Mouse (Mus musculus): ENCODE measurements at regions not wholly inside any gene's neighbourhood (a gene's known extent, or its start where the extent isn't known, plus 50 kb on each side); places are given as distances from the start of the nearest gene placed in this dataset.

DNA sequence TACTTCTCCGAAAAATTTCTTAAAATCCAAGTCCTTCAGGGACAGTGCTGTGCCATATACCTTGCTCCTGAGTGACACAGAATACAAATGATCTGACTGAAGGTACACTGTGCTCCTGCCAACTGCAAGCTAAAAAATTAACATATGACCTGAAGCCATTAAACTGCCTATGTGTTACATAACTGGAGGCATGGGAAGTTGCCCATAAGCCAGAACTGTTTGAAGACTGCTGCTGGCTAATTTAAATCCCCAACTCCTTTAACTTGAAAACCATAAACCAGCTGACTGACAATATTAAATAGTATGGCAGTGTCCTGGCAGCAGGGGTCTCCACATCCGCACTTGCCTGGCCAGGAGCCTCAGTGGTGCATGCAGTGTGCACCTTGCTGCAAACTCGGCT lies 68.9 kb upstream of the Ak4 start:
- WGBS, result 88% methylated on average over 3 of the region's 3 CpGs
- no peak overlapping the region for H3K4me3 ChIP-seq (ENCODE audit: low read depth, low read length)
- peaks cover 7% of the 10 kb centered on the region for H3K4me1 ChIP-seq (ENCODE audit: control insufficient read depth, insufficient read depth, low read length)
- H3K9ac ChIP-seq (ENCODE audit: low read length), result no peak overlapping the region
- no peak for ATAC-seq
- H3K36me3 ChIP-seq (ENCODE audit: control insufficient read depth, insufficient read depth, low read length), result peaks cover 23% of the 10 kb centered on the region
- H3K27ac ChIP-seq (ENCODE audit: low read depth, low read length), result no peak overlapping the region
- no peaks in the 10 kb centered on the region for H3K27me3 ChIP-seq (replicated peaks; ENCODE audit: control insufficient read depth, insufficient read depth, low read length)
- DNase-seq (ENCODE audit: low spot score), result no peak
- no peaks in the 10 kb centered on the region for H3K9me3 ChIP-seq (replicated peaks; ENCODE audit: control insufficient read depth, low read length)
- H3K4me2 ChIP-seq (ENCODE audit: low read length), result no peak overlapping the region

DNA sequence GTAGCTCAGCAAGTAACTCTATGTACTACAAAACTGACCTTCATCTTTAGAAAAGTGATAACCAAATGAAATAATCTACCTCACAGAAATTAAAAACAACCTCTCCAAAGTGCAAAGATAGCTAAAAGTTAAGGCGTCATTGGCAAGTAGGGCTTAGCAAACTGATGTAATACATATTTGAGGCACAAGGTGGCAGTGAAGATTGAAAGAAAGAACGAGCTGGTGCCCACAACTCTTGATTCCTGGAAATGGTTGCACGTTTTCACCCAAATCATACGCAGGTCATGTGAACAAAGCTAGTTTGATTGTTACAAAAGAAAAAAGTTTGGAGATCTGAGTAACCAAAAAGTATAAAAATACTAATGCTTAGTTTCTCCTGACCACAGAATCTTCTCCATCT lies 69.7 kb upstream of the Ak4 start:
- DNase-seq (ENCODE audit: low spot score), result peak; percentile 83
- peaks cover 5% of the 10 kb centered on the region for H3K4me1 ChIP-seq (ENCODE audit: control insufficient read depth, insufficient read depth, low read length)
- no peaks in the 10 kb centered on the region for H3K27me3 ChIP-seq (replicated peaks; ENCODE audit: control insufficient read depth, insufficient read depth, low read length)
- no peak overlapping the region for H3K27ac ChIP-seq (ENCODE audit: low read depth, low read length)
- H3K9ac ChIP-seq (ENCODE audit: low read length), result no peak overlapping the region
- H3K4me2 ChIP-seq (ENCODE audit: low read length), result no peak overlapping the region
- peaks cover 24% of the 10 kb centered on the region for H3K36me3 ChIP-seq (ENCODE audit: control insufficient read depth, insufficient read depth, low read length)
- H3K4me3 ChIP-seq (ENCODE audit: low read depth, low read length), result no peak overlapping the region
- no peaks in the 10 kb centered on the region for H3K9me3 ChIP-seq (replicated peaks; ENCODE audit: control insufficient read depth, low read length)
- WGBS, result 19% methylated on average over 4 of the region's 4 CpGs
- no peak for ATAC-seq

DNA sequence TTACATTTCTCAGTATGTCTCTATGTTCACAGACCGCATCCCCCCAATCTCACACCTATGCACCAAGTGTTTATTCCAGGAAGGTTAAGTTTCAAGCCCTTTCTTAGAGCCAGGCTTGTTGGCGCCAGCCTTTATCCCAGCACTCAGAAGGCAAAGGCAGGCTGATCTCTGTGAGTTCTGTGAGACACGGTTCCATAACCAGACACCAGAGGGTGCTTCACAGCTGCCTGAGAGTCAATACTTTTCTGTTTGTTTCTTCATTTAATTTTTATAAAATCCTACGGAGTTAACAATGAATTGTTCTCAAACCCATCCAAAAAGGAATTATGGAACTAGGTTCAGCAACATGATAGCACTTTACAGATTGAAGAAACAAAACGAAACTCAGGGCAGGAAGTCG lies 71.8 kb upstream of the Ak4 start:
- Histone ChIP-seq H3K9ac (ENCODE audit: low read length) (no peak overlapping the region), H3K27me3 (replicated peaks; ENCODE audit: control insufficient read depth, insufficient read depth, low read length) (no peaks in the 10 kb centered on the region), H3K4me1 (ENCODE audit: control insufficient read depth, insufficient read depth, low read length) (no peaks in the 10 kb centered on the region), H3K4me2 (ENCODE audit: low read length) (no peak overlapping the region), H3K4me3 (ENCODE audit: low read depth, low read length) (no peak overlapping the region), H3K27ac (ENCODE audit: low read depth, low read length) (no peak overlapping the region), H3K9me3 (replicated peaks; ENCODE audit: control insufficient read depth, low read length) (no peaks in the 10 kb centered on the region), H3K36me3 (ENCODE audit: control insufficient read depth, insufficient read depth, low read length) (peaks cover 32% of the 10 kb centered on the region)
- DNase-seq (ENCODE audit: low spot score), result no peak
- ATAC-seq, result no peak
- 86% methylated on average over 6 of the region's 6 CpGs for WGBS

DNA sequence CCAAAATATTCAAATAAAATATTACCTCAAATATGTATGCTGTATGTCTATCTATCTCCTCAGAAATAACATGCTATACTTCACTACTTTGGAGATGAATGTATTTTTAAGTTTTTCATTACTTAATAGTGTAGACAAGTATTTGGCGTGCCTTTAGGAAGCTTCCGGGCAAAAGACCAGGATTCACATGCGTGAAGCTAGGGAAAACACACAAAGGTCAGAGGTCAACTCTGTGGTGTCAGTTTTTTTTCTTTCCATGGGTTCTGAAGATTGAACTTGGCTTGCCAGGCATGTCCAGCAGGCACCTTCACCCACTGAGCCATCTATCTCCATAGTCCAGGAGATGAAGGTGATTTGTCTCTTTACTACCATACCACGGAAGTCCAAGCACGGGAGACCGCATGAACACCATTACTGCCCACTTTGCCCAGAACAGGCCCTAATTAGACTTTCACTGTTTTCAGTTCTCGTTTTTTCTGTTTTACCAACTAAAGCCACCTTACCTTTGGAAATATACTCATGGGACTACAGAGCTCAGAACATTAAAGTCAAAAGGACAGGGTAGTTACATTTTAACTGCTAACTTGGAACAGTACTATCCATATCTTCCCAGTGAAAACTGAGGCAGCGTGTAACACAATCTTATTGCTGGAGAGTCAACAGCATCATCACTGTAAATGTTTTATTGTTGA lies 76.9 kb upstream of the Ak4 start:
- DNase-seq (ENCODE audit: low spot score) (no peak), ATAC-seq (no peak)
- Histone ChIP-seq H3K4me3 (ENCODE audit: low read depth, low read length) (no peak overlapping the region), H3K9me3 (replicated peaks; ENCODE audit: control insufficient read depth, low read length) (no peaks in the 10 kb centered on the region), H3K4me1 (ENCODE audit: control insufficient read depth, insufficient read depth, low read length) (no peaks in the 10 kb centered on the region), H3K36me3 (ENCODE audit: control insufficient read depth, insufficient read depth, low read length) (peaks cover 25% of the 10 kb centered on the region), H3K27ac (ENCODE audit: low read depth, low read length) (no peak overlapping the region), H3K4me2 (ENCODE audit: low read length) (no peak overlapping the region), H3K27me3 (replicated peaks; ENCODE audit: control insufficient read depth, insufficient read depth, low read length) (no peaks in the 10 kb centered on the region), H3K9ac (ENCODE audit: low read length) (no peak overlapping the region)
- 96% methylated on average over 8 of the region's 8 CpGs for WGBS

DNA sequence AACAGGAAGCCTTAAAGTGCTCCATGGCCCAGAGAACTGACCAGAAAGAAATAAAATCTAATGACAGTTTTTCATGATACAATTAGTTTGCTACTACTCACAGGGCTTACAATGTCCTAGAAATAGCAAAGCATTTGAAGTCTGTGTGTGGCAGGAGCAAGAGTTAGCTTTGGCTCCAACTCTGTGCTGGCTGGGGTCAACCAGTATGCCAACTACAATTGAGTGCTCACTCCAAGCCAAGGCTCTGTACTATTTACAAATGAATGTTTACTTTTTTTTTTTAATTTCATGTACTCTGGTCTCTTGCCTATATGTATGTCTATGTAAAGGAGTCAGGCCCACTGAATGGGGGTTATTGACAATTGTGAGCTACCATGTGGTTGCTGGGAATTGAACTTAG lies 75.7 kb upstream of the Jak1 start:
- Histone ChIP-seq H3K4me3 (ENCODE audit: low read depth, low read length) (no peak overlapping the region), H3K9me3 (replicated peaks; ENCODE audit: control insufficient read depth, low read length) (no peaks in the 10 kb centered on the region), H3K27me3 (replicated peaks; ENCODE audit: control insufficient read depth, insufficient read depth, low read length) (no peaks in the 10 kb centered on the region), H3K4me2 (ENCODE audit: low read length) (no peak overlapping the region), H3K4me1 (ENCODE audit: control insufficient read depth, insufficient read depth, low read length) (no peaks in the 10 kb centered on the region), H3K9ac (ENCODE audit: low read length) (no peak overlapping the region), H3K36me3 (ENCODE audit: control insufficient read depth, insufficient read depth, low read length) (peaks cover 14% of the 10 kb centered on the region), H3K27ac (ENCODE audit: low read depth, low read length) (no peak overlapping the region)
- DNase-seq (ENCODE audit: low spot score) (no peak), ATAC-seq (no peak)

DNA sequence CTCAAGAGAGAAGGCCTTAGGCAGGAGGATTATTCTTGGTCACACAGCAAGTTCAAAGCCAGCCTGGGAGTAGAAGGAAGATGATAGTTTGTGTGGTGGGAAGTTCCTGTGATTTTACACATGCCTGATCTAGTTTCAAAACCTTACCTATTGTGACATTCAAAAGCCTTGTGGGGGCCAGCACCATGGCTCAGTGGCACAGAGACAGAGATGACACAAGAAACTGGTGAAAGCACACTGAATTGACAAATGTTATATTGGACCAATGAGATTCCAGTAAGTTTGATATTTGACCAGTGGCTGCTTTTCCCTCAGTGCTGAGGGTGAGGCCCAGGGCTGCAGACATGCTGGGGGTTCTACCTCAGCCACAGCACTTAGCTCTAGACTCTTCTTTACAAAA lies 73.1 kb upstream of the Jak1 start:
- Histone ChIP-seq H3K4me3 (ENCODE audit: low read depth, low read length) (no peak overlapping the region), H3K4me1 (ENCODE audit: control insufficient read depth, insufficient read depth, low read length) (no peaks in the 10 kb centered on the region), H3K9me3 (replicated peaks; ENCODE audit: control insufficient read depth, low read length) (no peaks in the 10 kb centered on the region), H3K27me3 (replicated peaks; ENCODE audit: control insufficient read depth, insufficient read depth, low read length) (no peaks in the 10 kb centered on the region), H3K36me3 (ENCODE audit: control insufficient read depth, insufficient read depth, low read length) (no peaks in the 10 kb centered on the region), H3K27ac (ENCODE audit: low read depth, low read length) (no peak overlapping the region), H3K9ac (ENCODE audit: low read length) (no peak overlapping the region), H3K4me2 (ENCODE audit: low read length) (no peak overlapping the region)
- DNase-seq (ENCODE audit: low spot score) (no peak), ATAC-seq (no peak)

DNA sequence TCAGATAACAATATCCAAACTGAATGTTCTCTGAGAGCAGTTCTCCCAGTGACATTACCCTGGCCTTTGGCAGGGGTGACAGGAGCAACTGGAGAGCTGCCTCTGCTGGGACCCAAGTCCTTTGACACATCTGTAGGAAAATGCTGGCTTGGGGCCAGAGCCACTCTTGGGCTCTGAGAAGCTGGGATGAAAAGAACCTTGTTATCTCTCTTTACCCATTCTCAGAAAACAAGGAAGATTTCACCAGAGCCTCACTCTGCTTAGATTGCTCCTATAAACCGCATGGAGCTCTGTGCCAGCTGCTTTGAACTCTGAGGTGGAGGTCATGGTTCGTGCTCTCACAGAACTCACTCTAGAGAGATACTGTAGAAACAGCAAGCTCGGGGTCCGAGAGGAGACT lies 71.7 kb upstream of the Jak1 start:
- Histone ChIP-seq H3K36me3 (ENCODE audit: control insufficient read depth, insufficient read depth, low read length) (no peaks in the 10 kb centered on the region), H3K4me2 (ENCODE audit: low read length) (no peak overlapping the region), H3K9me3 (replicated peaks; ENCODE audit: control insufficient read depth, low read length) (no peaks in the 10 kb centered on the region), H3K9ac (ENCODE audit: low read length) (no peak overlapping the region), H3K4me1 (ENCODE audit: control insufficient read depth, insufficient read depth, low read length) (no peaks in the 10 kb centered on the region), H3K27me3 (replicated peaks; ENCODE audit: control insufficient read depth, insufficient read depth, low read length) (no peaks in the 10 kb centered on the region), H3K4me3 (ENCODE audit: low read depth, low read length) (no peak overlapping the region), H3K27ac (ENCODE audit: low read depth, low read length) (no peak overlapping the region)
- DNase-seq (ENCODE audit: low spot score), result no peak
- ATAC-seq, result no peak
- WGBS, result 73% methylated on average over 4 of the region's 4 CpGs

DNA sequence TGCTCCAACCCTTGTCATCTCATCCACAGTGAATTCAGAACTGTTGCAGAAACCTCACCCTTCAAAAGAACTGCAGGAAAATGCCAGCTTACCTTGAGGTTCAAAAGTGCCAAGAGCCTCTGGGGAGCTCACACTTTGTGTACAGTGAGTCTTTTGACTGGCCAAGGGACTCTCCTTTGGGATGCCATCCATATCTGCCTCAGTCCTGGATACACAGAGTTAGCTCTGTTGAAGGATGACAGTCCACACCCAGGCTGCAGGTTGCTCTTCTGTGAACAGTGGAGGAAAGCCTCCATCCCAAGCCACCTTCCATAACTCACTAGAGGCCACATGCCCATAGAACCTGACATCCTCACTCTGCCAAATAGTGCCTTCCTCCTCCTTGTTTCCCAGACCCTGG lies 71.3 kb upstream of the Jak1 start:
- no peak for DNase-seq (ENCODE audit: low spot score)
- H3K4me1 ChIP-seq (ENCODE audit: control insufficient read depth, insufficient read depth, low read length), result no peaks in the 10 kb centered on the region
- H3K9me3 ChIP-seq (replicated peaks; ENCODE audit: control insufficient read depth, low read length), result no peaks in the 10 kb centered on the region
- ATAC-seq, result no peak
- H3K4me3 ChIP-seq (ENCODE audit: low read depth, low read length), result no peak overlapping the region
- H3K36me3 ChIP-seq (ENCODE audit: control insufficient read depth, insufficient read depth, low read length), result no peaks in the 10 kb centered on the region
- H3K4me2 ChIP-seq (ENCODE audit: low read length), result no peak overlapping the region
- no peak overlapping the region for H3K27ac ChIP-seq (ENCODE audit: low read depth, low read length)
- no peaks in the 10 kb centered on the region for H3K27me3 ChIP-seq (replicated peaks; ENCODE audit: control insufficient read depth, insufficient read depth, low read length)
- no peak overlapping the region for H3K9ac ChIP-seq (ENCODE audit: low read length)

DNA sequence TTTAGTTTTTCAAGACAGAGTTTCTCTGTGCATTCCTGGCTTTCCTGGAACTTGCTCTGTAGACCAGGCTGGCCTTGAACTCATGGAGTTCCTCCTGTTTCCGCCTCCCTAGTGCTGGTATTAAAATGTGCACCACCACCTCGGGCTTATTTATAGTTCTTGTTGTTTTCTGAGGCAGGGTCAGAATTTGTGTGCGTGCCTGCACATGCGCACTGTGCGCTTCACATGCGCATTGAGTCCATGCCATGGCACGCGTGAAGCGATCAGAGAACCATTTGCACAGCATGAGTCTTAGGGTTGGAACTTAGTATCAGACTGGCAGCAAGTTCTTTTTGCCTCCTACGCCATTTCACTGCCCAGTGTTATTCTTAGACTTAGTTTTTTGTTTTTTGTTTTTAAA lies 68.8 kb upstream of the Jak1 start:
- no peaks in the 10 kb centered on the region for H3K4me1 ChIP-seq (ENCODE audit: control insufficient read depth, insufficient read depth, low read length)
- H3K4me3 ChIP-seq (ENCODE audit: low read depth, low read length), result no peak overlapping the region
- ATAC-seq (no peak), DNase-seq (ENCODE audit: low spot score) (no peak)
- no peaks in the 10 kb centered on the region for H3K27me3 ChIP-seq (replicated peaks; ENCODE audit: control insufficient read depth, insufficient read depth, low read length)
- 95% methylated on average over 10 of the region's 10 CpGs for WGBS
- no peak overlapping the region for H3K9ac ChIP-seq (ENCODE audit: low read length)
- H3K36me3 ChIP-seq (ENCODE audit: control insufficient read depth, insufficient read depth, low read length), result no peaks in the 10 kb centered on the region
- H3K4me2 ChIP-seq (ENCODE audit: low read length), result no peak overlapping the region
- H3K27ac ChIP-seq (ENCODE audit: low read depth, low read length), result no peak overlapping the region
- H3K9me3 ChIP-seq (replicated peaks; ENCODE audit: control insufficient read depth, low read length), result no peaks in the 10 kb centered on the region
